ENCODE assay signal across 26 mouse cellular contexts in genomic region chr11:114801906-114802305, GRCm38 (mm10). TPM values are rescaled to one million over a fixed set of nuclear protein-coding genes. Genes with fewer than 3 reads are reported as not detected.
DNase-seq lines count a peak whose midpoint lies in the region; ATAC-seq and TF ChIP-seq lines count a peak whose summit lies in the region.
"Had no signal": no experiment of that assay in that cellular context is flagged by ENCODE, and none has a peak within 500 bp of the region (broad histone marks: within the 10 kb centered on the region; RNA-seq: fewer than 3 reads in every experiment).

No protein-coding gene starts in this region.

- H3K4me3 ChIP-seq in liver, embryonic 14.5 days (ENCODE audit: insufficient read depth in 1 of 2, low read depth in 2 of 2, low read length in 2 of 2) = no peak overlapping the region
- H3K4me3 ChIP-seq in liver, embryonic 12.5 days = no peak overlapping the region
- no peak overlapping the region for H3K4me3 ChIP-seq in intestine, embryonic 16.5 days (ENCODE audit: low read length)
- H3K4me3 ChIP-seq: embryonic facial prominence, embryonic 13.5 days; embryonic facial prominence, embryonic 15.5 days; erythroblast, embryonic 14.5 days; forebrain, embryonic 13.5 days; forebrain, embryonic 15.5 days had no signal

- no peak overlapping the region for H3K4me2 ChIP-seq in liver, embryonic 14.5 days (ENCODE audit: low read depth)
- no peak overlapping the region for H3K4me2 ChIP-seq in liver, embryonic 12.5 days
- H3K4me2 ChIP-seq in intestine, embryonic 16.5 days (ENCODE audit: low read depth, low read length) = no peak overlapping the region
- H3K4me2 ChIP-seq: embryonic facial prominence, embryonic 13.5 days; embryonic facial prominence, embryonic 15.5 days; forebrain, embryonic 13.5 days; forebrain, embryonic 15.5 days had no signal

- no peak for TF ChIP-seq EP300 in liver, embryonic 14.5 days (IDR thresholded peaks at IDR 0.05; ENCODE audit: low read depth)

- 0 out of 2 replicates have a peak, but pooled peaks have one; percentile 0 for TF ChIP-seq CTCF in liver, embryonic 14.5 days (IDR thresholded peaks at IDR 0.05; ENCODE audit: low read depth)

- whole genome bisulfite sequencing in liver, embryonic 14.5 days (ENCODE audit: insufficient replicate concordance) = 74% methylated on average over 1 of the region's 1 CpGs
- whole genome bisulfite sequencing in liver, embryonic 12.5 days (ENCODE audit: insufficient replicate concordance) = 74% methylated on average over 1 of the region's 1 CpGs
- WGBS in intestine, embryonic 16.5 days = 97% methylated on average over 1 of the region's 1 CpGs

- H3K36me3 ChIP-seq in liver, embryonic 14.5 days (replicated peaks; ENCODE audit: control insufficient read depth, insufficient read depth, low read depth) = no peaks in the 10 kb centered on the region
- H3K36me3 ChIP-seq in liver, embryonic 12.5 days = no peaks in the 10 kb centered on the region
- no peaks in the 10 kb centered on the region for H3K36me3 ChIP-seq in intestine, embryonic 16.5 days (ENCODE audit: control insufficient read depth, insufficient read depth, low read length)
- H3K36me3 ChIP-seq: embryonic facial prominence, embryonic 13.5 days; embryonic facial prominence, embryonic 15.5 days; forebrain, embryonic 15.5 days had no signal

- no peak for ATAC-seq in liver, embryonic 14.5 days (ENCODE audit: insufficient read depth)
- no peak for ATAC-seq in liver, embryonic 12.5 days
- no peak for ATAC-seq in intestine, embryonic 16.5 days
- ATAC-seq: CD4-positive, CD25-positive, alpha-beta regulatory T cell, adult 4 months; forebrain, embryonic 13.5 days; forebrain, embryonic 15.5 days; forebrain, postnatal 0 days had no signal

- H3K27ac ChIP-seq in liver, embryonic 14.5 days = no peak overlapping the region
- H3K27ac ChIP-seq in liver, embryonic 12.5 days = no peak overlapping the region
- H3K27ac ChIP-seq in intestine, embryonic 16.5 days (ENCODE audit: low read length) = no peak overlapping the region
- H3K27ac ChIP-seq: embryonic facial prominence, embryonic 13.5 days; embryonic facial prominence, embryonic 15.5 days; forebrain, embryonic 13.5 days; forebrain, embryonic 15.5 days had no signal

- no peak overlapping the region for H3K9ac ChIP-seq in liver, embryonic 14.5 days (replicated peaks)
- H3K9ac ChIP-seq in liver, embryonic 12.5 days = no peak overlapping the region
- H3K9ac ChIP-seq in intestine, embryonic 16.5 days (ENCODE audit: low read depth, low read length) = no peak overlapping the region
- H3K9ac ChIP-seq: embryonic facial prominence, embryonic 13.5 days; embryonic facial prominence, embryonic 15.5 days; forebrain, embryonic 13.5 days; forebrain, embryonic 15.5 days; forebrain, postnatal 0 days had no signal

- intact Hi-C loops in heart, postnatal 36 days (cut with DNase I) = no loop called here

- peak; percentile 44 for DNase-seq in cerebellum, adult 11-12 months
- DNase-seq in cerebellum, postnatal 4 days (ENCODE audit: low spot score in 2 of 2) = no peak
- no peak for DNase-seq in liver, embryonic 14.5 days (ENCODE audit: low read depth in 3 of 3, low spot score in 3 of 3)
- DNase-seq in ZHBTc4 (ENCODE audit: low read depth, low spot score) = peak; percentile 43
- DNase-seq in heart, postnatal 36 days = no peak
- DNase-seq: adrenal gland, adult 2 months; adrenal gland, postnatal 10 days; adrenal gland, postnatal 25 days; B cell, adult 2 months; cerebellum, adult 11 months; cerebellum, postnatal 10 days; embryo, embryonic 11 days; forebrain, postnatal 0 days had no signal

- H3K9me3 ChIP-seq in liver, embryonic 14.5 days (ENCODE audit: control insufficient read depth, low read length) = no peaks in the 10 kb centered on the region
- H3K9me3 ChIP-seq in liver, embryonic 12.5 days (replicated peaks) = no peaks in the 10 kb centered on the region
- 0 out of 2 replicates have a peak, but pooled peaks cover 3% of the 10 kb centered on the region for H3K9me3 ChIP-seq in intestine, embryonic 16.5 days (ENCODE audit: control insufficient read depth, low read length)
- H3K9me3 ChIP-seq: embryonic facial prominence, embryonic 13.5 days; embryonic facial prominence, embryonic 15.5 days; forebrain, embryonic 15.5 days had no signal

- H3K4me1 ChIP-seq in liver, embryonic 14.5 days (replicated peaks; ENCODE audit: control insufficient read depth in 2 of 2, insufficient read depth in 2 of 2, low read length in 1 of 2) = no peaks in the 10 kb centered on the region
- H3K4me1 ChIP-seq in liver, embryonic 12.5 days = no peaks in the 10 kb centered on the region; the same call in 1 of the 2 replicates
- peaks cover 6% of the 10 kb centered on the region; the same call in 1 of the 2 replicates for H3K4me1 ChIP-seq in intestine, embryonic 16.5 days (ENCODE audit: control insufficient read depth, insufficient read depth, low read length)
- H3K4me1 ChIP-seq: embryonic facial prominence, embryonic 15.5 days had no signal

- no peaks in the 10 kb centered on the region for H3K27me3 ChIP-seq in liver, embryonic 14.5 days (ENCODE audit: control insufficient read depth, insufficient read depth, low read length)
- 0 out of 2 replicates have a peak, but pooled peaks cover 7% of the 10 kb centered on the region for H3K27me3 ChIP-seq in liver, embryonic 12.5 days (replicated peaks)
- H3K27me3 ChIP-seq in intestine, embryonic 16.5 days (replicated peaks; ENCODE audit: control insufficient read depth, insufficient read depth, low read length) = no peaks in the 10 kb centered on the region
- H3K27me3 ChIP-seq: embryonic facial prominence, embryonic 13.5 days; embryonic facial prominence, embryonic 15.5 days; forebrain, embryonic 13.5 days; forebrain, embryonic 15.5 days had no signal

RNA-seq across cellular contexts. Expression of gene Gpr142, which starts 3.2 kb away (rescaled TPM):
- polyA plus RNA-seq in liver, embryonic 14.5 days (2012; rRNA removed) = 0.04 TPM in 1 of 2 replicates, not detected in the other
- polyA plus RNA-seq in liver, embryonic 14.5 days (2014; fragmentation: Nextera tagmentation; extraction: Ambion mirVana) = not detected in 2 replicates
- polyA plus RNA-seq in liver, embryonic 12.5 days (2016; fragmentation: Nextera tagmentation; extraction: Ambion mirVana) = not detected in 2 replicates
- polyA plus RNA-seq in intestine, embryonic 16.5 days (2015; fragmentation: Nextera tagmentation; extraction: Ambion mirVana) = 0.20 and 0.43 TPM in 2 replicates
- total RNA-seq in heart, postnatal 36 days (2021) = not detected
- total RNA-seq: adrenal gland, adult 2 months; adrenal gland, postnatal 10 days; adrenal gland, postnatal 25 days; CH12.LX; common myeloid progenitor, adult 5-6 weeks; forebrain, postnatal 0 days; MEL had no signal
- polyA plus RNA-seq: adrenal gland, adult 2 months; CD4-positive, CD25-positive, alpha-beta regulatory T cell, adult 4 months; embryonic facial prominence, embryonic 11.5 days; embryonic facial prominence, embryonic 13.5 days; embryonic facial prominence, embryonic 15.5 days; erythroblast, embryonic 14.5 days; forebrain, embryonic 11.5 days; forebrain, embryonic 13.5 days; forebrain, embryonic 15.5 days; forebrain, postnatal 0 days had no signal

RNA-seq across cellular contexts. Expression of gene Btbd17, which starts 6.2 kb away (rescaled TPM):
- 0.10 TPM in 1 of 2 replicates, not detected in the other for polyA plus RNA-seq in liver, embryonic 14.5 days (2012; rRNA removed)
- not detected in 2 replicates for polyA plus RNA-seq in liver, embryonic 14.5 days (2014; fragmentation: Nextera tagmentation; extraction: Ambion mirVana)
- not detected in 2 replicates for polyA plus RNA-seq in liver, embryonic 12.5 days (2016; fragmentation: Nextera tagmentation; extraction: Ambion mirVana)
- 0.71 and 0.87 TPM in 2 replicates for polyA plus RNA-seq in intestine, embryonic 16.5 days (2015; fragmentation: Nextera tagmentation; extraction: Ambion mirVana)
- total RNA-seq in heart, postnatal 36 days (2021) = not detected
- total RNA-seq: adrenal gland, adult 2 months; adrenal gland, postnatal 25 days; CH12.LX; common myeloid progenitor, adult 5-6 weeks; MEL had no signal
- polyA plus RNA-seq: CD4-positive, CD25-positive, alpha-beta regulatory T cell, adult 4 months; erythroblast, embryonic 14.5 days had no signal

RNA-seq across cellular contexts. Expression of gene Kif19a, which starts 36.7 kb away (rescaled TPM):
- 0.09 and 0.10 TPM in 2 replicates for polyA plus RNA-seq in liver, embryonic 14.5 days (2012; rRNA removed)
- polyA plus RNA-seq in liver, embryonic 14.5 days (2014; fragmentation: Nextera tagmentation; extraction: Ambion mirVana) = not detected in 2 replicates
- 0.13 TPM in 1 of 2 replicates, not detected in the other for polyA plus RNA-seq in liver, embryonic 12.5 days (2016; fragmentation: Nextera tagmentation; extraction: Ambion mirVana)
- polyA plus RNA-seq in intestine, embryonic 16.5 days (2015; fragmentation: Nextera tagmentation; extraction: Ambion mirVana) = 0.15 and 0.51 TPM in 2 replicates
- total RNA-seq in heart, postnatal 36 days (2021) = under 1 TPM in 1 of 2 experiments, not detected in 1; 0.35 TPM
- total RNA-seq: common myeloid progenitor, adult 5-6 weeks; MEL had no signal
- polyA plus RNA-seq: CD4-positive, CD25-positive, alpha-beta regulatory T cell, adult 4 months; erythroblast, embryonic 14.5 days had no signal

RNA-seq across cellular contexts. Expression of gene Gprc5c, which starts 49.0 kb away (rescaled TPM):
- 4.8 and 5.0 TPM in 2 replicates for polyA plus RNA-seq in liver, embryonic 14.5 days (2012; rRNA removed)
- polyA plus RNA-seq in liver, embryonic 14.5 days (2014; fragmentation: Nextera tagmentation; extraction: Ambion mirVana) = 8.0 and 9.8 TPM in 2 replicates
- 14.3 TPM in 2 replicates for polyA plus RNA-seq in liver, embryonic 12.5 days (2016; fragmentation: Nextera tagmentation; extraction: Ambion mirVana)
- 10.5 and 10.9 TPM in 2 replicates for polyA plus RNA-seq in intestine, embryonic 16.5 days (2015; fragmentation: Nextera tagmentation; extraction: Ambion mirVana)
- 10 to 100 TPM; 10.2 to 11.2 TPM for total RNA-seq in heart, postnatal 36 days (2021)
- total RNA-seq: CH12.LX; common myeloid progenitor, adult 5-6 weeks; MEL had no signal
- polyA plus RNA-seq: CD4-positive, CD25-positive, alpha-beta regulatory T cell, adult 4 months had no signal

Comparison
In these comparisons a context has a peak if more than half of its experiments do, and no peak if none do; other contexts are left out.
1. DNase-seq: peak in cerebellum, adult 11-12 months (single experiment) and ZHBTc4 (single experiment); none in cerebellum, postnatal 4 days (0 of 2), liver, embryonic 14.5 days (0 of 3) and heart, postnatal 36 days (0 of 2).